Mouse (Mus musculus) mesoderm, embryonic 11.5 days (tissue): ENCODE data around the gene Noct.

Experiments
- DNase-seq: peaks from one replicate; pipeline ENCODE4 v3.0.0-alpha.2; 2012; ENCODE audit warnings: low read depth, low spot score

Noct gene

GRCm38 (mm10) chr3:51230886-51231285 lies 6.6 kb downstream of the Noct start:
- DNase-seq, result no peak

GRCm38 (mm10) chr3:51231499-51231898 lies 7.3 kb downstream of the Noct start:
- no peak for DNase-seq

- no peak for DNase-seq
Measured at GRCm38 (mm10) chr3:51232205-51232910, 8.1 kb downstream of the Noct start.

GRCm38 (mm10) chr3:51233474-51233873 lies 9.2 kb downstream of the Noct start:
- no peak for DNase-seq

- DNase-seq, result peak; percentile 94
Measured at GRCm38 (mm10) chr3:51233918-51234751, 9.9 kb downstream of the Noct start.

- DNase-seq, result no peak
Measured at GRCm38 (mm10) chr3:51234752-51235055, 10.5 kb downstream of the Noct start.

GRCm38 (mm10) chr3:51238515-51238914 lies 14.3 kb downstream of the Noct start:
- no peak for DNase-seq

GRCm38 (mm10) chr3:51239541-51239940 lies 15.3 kb downstream of the Noct start:
- no peak for DNase-seq

- DNase-seq, result peak; percentile 43
Measured at GRCm38 (mm10) chr3:51247704-51248103, 23.5 kb downstream of the Noct start.

- DNase-seq, result no peak
Measured at GRCm38 (mm10) chr3:51248600-51248999, 24.4 kb downstream of the Noct start.

- DNase-seq, result no peak
Measured at GRCm38 (mm10) chr3:51249460-51249859, 25.2 kb downstream of the Noct start.

- DNase-seq, result no peak
Measured at GRCm38 (mm10) chr3:51249866-51250265, 25.6 kb downstream of the Noct start.

- DNase-seq, result no peak
Measured at GRCm38 (mm10) chr3:51251057-51251456, 26.8 kb downstream of the Noct start.

- DNase-seq, result no peak
Measured at GRCm38 (mm10) chr3:51252223-51252622, 28.0 kb downstream of the Noct start.

- DNase-seq, result no peak
Measured at GRCm38 (mm10) chr3:51252689-51253402, 28.6 kb downstream of the Noct start.

GRCm38 (mm10) chr3:51254784-51255183 lies 30.5 kb downstream of the Noct start:
- no peak for DNase-seq

GRCm38 (mm10) chr3:51256450-51256849 lies 32.2 kb downstream of the Noct start:
- no peak for DNase-seq

- DNase-seq, result no peak
Measured at GRCm38 (mm10) chr3:51258070-51258469, 33.8 kb downstream of the Noct start.

GRCm38 (mm10) chr3:51262942-51263341 lies 38.7 kb downstream of the Noct start:
- no peak for DNase-seq

- DNase-seq, result no peak
Measured at GRCm38 (mm10) chr3:51268434-51268833, 44.2 kb downstream of the Noct start.

- no peak for DNase-seq
Measured at GRCm38 (mm10) chr3:51270069-51270817, 46.0 kb downstream of the Noct start.

- peak; percentile 99 for DNase-seq
Measured at GRCm38 (mm10) chr3:51275956-51276398, 51.7 kb downstream of the Noct start.
